Mouse (Mus musculus) cerebellum, adult 8-10 months (tissue): ENCODE data around the gene Olfr729.

Experiments
- DNase-seq: peaks from one replicate; pipeline ENCODE4 v3.0.0; 2022

Olfr729 gene

GRCm38 (mm10) chr14:50152810-50153209 lies at the start of gene Olfr729:
Olfr729 (minus strand) TSS chr14:50152910.
- no peak for DNase-seq

DNA sequence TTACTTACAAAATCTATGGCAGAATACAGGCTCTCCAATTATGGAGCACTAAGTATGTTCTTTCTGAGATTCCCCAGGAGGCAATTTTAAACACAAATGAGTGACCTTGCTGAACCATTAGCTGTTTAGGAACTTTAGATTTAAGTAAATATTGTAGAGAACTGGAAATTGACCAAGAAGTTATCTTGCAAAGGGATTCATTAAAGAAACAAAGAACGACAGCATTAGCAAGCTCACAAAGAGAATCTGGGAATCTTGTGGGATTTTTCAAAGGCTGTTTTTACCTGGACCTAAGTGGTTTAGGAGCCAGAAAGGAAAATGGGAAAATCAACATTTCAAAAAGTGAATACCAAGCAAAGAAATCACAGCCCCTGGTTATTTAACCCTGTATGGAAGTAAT lies 35.4 kb upstream of the Olfr729 start, which contains the start of gene Olfr730:
Gene Olfr730 (minus strand): TSS at position 101 of the 400 bp plus-strand sequence.
- no peak for DNase-seq

GRCm38 (mm10) chr14:50142580-50142979 lies 10.1 kb downstream of the Olfr729 start, which contains the start of gene Olfr728:
Olfr728 (minus strand) TSS chr14:50142680.
- DNase-seq, result no peak

DNA sequence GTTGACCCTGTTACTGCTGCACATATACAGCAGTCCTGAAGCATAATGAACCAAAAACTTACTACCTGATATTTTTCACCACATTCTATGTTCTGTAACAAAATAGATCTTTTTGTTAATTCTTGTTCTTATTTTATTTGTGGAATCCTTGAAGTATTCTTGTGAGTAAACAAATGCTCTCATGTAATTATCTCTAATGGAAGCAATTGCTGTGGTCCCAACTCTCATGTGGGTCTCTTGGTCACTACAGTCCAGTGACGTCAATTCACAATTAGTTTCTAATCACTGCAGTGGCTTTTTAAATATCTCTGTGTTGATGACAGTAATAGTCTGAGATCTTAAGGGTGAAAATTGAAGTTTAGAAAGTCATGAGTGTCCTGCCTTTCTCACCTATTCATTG lies 29.8 kb downstream of the Olfr729 start, which contains the start of gene Olfr727:
Gene Olfr727 (plus strand): TSS at position 301 of the 400 bp plus-strand sequence.
- DNase-seq, result no peak
